Mouse (Mus musculus): Measurements from ENCODE around the gene Rbm3. TPM values are rescaled to one million over a fixed set of nuclear protein-coding genes. Genes with fewer than 3 reads are reported as not detected.

Rbm3 gene
- polyA plus RNA-seq (2015; fragmentation: Nextera tagmentation; extraction: Ambion mirVana): 501 and 572 TPM in 2 replicates

GRCm38 (mm10) chrX:8145153-8145991 is at the start of gene Rbm3:
TSS of gene Rbm3 (minus strand) at chrX:8145880.
- Histone ChIP-seq H3K27ac (peak within 1 kb of the TSS; percentile 97), H3K4me2 (peak within 1 kb of the TSS; percentile 75), H3K36me3 (peaks cover 31% of the 10 kb centered on the region), H3K9me3 (no peaks in the 10 kb centered on the region), H3K4me3 (peak within 1 kb of the TSS; percentile 59), H3K4me1 (peaks cover 8% of the 10 kb centered on the region), H3K27me3 (no peaks in the 10 kb centered on the region), H3K9ac (peak within 1 kb of the TSS; percentile 83)
- peak; percentile 91 for ATAC-seq (ENCODE audit: insufficient number of reproducible peaks, insufficient read depth, low FRiP score, low TSS enrichment, low read depth)
- WGBS: 28% methylated on average over 58 of the region's 65 CpGs

DNA sequence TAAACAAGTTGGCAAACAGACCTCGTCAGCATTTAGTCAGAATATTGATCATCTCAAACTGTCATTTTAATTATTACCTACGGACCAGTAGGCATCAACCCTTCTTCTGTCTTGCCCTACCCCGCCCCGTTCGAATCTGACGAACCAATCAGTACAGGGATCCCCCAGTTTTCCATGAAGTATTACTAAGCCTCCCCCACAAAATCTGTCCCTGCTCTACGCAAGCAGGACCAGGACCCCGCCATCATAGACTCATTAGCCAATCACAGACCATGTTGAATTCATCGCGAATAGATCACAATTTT is 47.7 kb upstream of the Rbm3 start, which contains the start of gene Ebp:
Ebp (minus strand) TSS at position 94 of the 305 bp plus-strand sequence.
- no peaks in the 10 kb centered on the region for H3K9me3 ChIP-seq
- no peaks in the 10 kb centered on the region for H3K27me3 ChIP-seq
- H3K4me1 ChIP-seq: no peaks in the 10 kb centered on the region
- WGBS: 22% methylated on average over 10 of the region's 10 CpGs
- H3K27ac ChIP-seq: peak within 1 kb of the TSS; percentile 28; the same call in 1 of the 2 replicates
- peak within 1 kb of the TSS; percentile 70 for H3K9ac ChIP-seq
- H3K4me3 ChIP-seq: peak within 1 kb of the TSS; percentile 57
- peak within 1 kb of the TSS; percentile 63 for H3K4me2 ChIP-seq
- no peak for ATAC-seq (ENCODE audit: insufficient number of reproducible peaks, insufficient read depth, low FRiP score, low TSS enrichment, low read depth)
- no peaks in the 10 kb centered on the region for H3K36me3 ChIP-seq

GRCm38 (mm10) chrX:8192640-8193418 is 47.1 kb upstream of the Rbm3 start:
- no peaks in the 10 kb centered on the region for H3K27me3 ChIP-seq

DNA sequence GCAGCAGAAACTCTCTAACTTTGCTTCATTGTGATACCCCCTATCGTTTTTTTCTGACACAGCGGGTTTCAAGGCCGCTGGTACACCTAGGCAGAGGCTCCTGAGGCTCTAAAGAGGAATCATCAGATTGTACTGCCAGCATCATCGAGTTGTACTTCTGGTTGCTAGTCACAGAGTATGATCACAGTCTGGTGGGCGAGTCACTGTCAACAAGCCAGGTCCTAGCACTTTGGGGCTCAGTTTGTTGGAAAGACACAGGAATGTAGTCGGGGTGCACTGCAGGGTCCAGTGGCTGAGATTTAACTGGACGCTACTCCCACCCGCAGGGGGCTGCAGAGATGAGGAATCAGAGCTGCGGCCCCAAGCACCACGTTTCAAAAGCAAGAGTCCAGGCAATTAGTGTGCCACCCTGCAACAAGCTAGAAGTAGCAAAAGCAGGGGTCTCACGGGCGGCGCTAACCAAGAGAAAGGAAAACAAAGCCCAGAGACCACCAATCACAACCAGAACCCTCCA is 46.5 kb upstream of the Rbm3 start:
- 22% methylated on average over 13 of the region's 13 CpGs for WGBS
- peak overlapping the region; percentile 28; the same call in 1 of the 2 replicates for H3K27ac ChIP-seq
- ATAC-seq (ENCODE audit: insufficient number of reproducible peaks, insufficient read depth, low FRiP score, low TSS enrichment, low read depth): no peak

More at GRCm38 (mm10) chrX:8192640-8193418, 47.1 kb upstream of the Rbm3 start:
- H3K9ac ChIP-seq: peak overlapping the region; percentile 70
- no peaks in the 10 kb centered on the region for H3K36me3 ChIP-seq
- no peaks in the 10 kb centered on the region for H3K4me1 ChIP-seq
- H3K4me3 ChIP-seq: peak overlapping the region; percentile 57
- 19% methylated on average over 37 of the region's 38 CpGs for WGBS
- H3K9me3 ChIP-seq: no peaks in the 10 kb centered on the region
- H3K27ac ChIP-seq: peak overlapping the region; percentile 28; the same call in 1 of the 2 replicates
- H3K4me2 ChIP-seq: peak overlapping the region; percentile 63
- peak; percentile 92 for ATAC-seq (ENCODE audit: insufficient number of reproducible peaks, insufficient read depth, low FRiP score, low TSS enrichment, low read depth)

GRCm38 (mm10) chrX:8182871-8183540 is 37.3 kb upstream of the Rbm3 start:
- no peaks in the 10 kb centered on the region for H3K27me3 ChIP-seq
- H3K4me1 ChIP-seq: no peaks in the 10 kb centered on the region
- no peak overlapping the region for H3K27ac ChIP-seq
- no peak for ATAC-seq (ENCODE audit: insufficient number of reproducible peaks, insufficient read depth, low FRiP score, low TSS enrichment, low read depth)
- no peak overlapping the region for H3K9ac ChIP-seq
- no peak overlapping the region for H3K4me3 ChIP-seq
- H3K9me3 ChIP-seq: no peaks in the 10 kb centered on the region
- 20% methylated on average over 7 of the region's 7 CpGs for WGBS
- 0 out of 2 replicates have a peak, but pooled peaks cover 4% of the 10 kb centered on the region for H3K36me3 ChIP-seq
- no peak overlapping the region for H3K4me2 ChIP-seq

More for the DNA sequence above, 46.5 kb upstream of the Rbm3 start:
- Histone ChIP-seq H3K9me3 (no peaks in the 10 kb centered on the region), H3K9ac (peak overlapping the region; percentile 70), H3K4me2 (peak overlapping the region; percentile 63), H3K36me3 (no peaks in the 10 kb centered on the region), H3K4me3 (peak overlapping the region; percentile 57), H3K27me3 (no peaks in the 10 kb centered on the region), H3K4me1 (no peaks in the 10 kb centered on the region)

DNA sequence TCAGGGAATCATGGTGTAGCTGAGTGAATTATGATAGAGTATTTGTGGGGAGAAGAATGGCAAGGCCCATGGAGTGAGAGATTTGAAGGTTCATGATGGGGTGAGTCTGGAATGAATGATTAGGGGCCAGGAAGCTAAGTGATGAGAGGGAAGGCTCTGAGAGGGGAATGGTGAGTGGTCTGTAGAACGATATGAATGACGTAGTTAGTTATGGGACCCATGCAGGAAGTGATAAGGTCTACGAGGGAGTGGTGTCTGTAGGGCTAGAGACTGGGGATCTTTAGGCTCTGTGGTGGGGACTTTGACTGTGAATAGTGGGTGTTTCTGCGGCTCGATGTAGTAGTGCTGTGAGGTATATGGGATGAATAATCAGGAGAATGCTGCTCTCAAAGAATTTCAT is 34.0 kb upstream of the Rbm3 start:
- no peaks in the 10 kb centered on the region for H3K4me1 ChIP-seq
- no peak overlapping the region for H3K4me2 ChIP-seq
- H3K27me3 ChIP-seq: no peaks in the 10 kb centered on the region
- no peak for ATAC-seq (ENCODE audit: insufficient number of reproducible peaks, insufficient read depth, low FRiP score, low TSS enrichment, low read depth)
- H3K27ac ChIP-seq: no peak overlapping the region
- H3K4me3 ChIP-seq: no peak overlapping the region
- whole genome bisulfite sequencing: 93% methylated on average over 5 of the region's 5 CpGs
- no peaks in the 10 kb centered on the region for H3K9me3 ChIP-seq
- no peak overlapping the region for H3K9ac ChIP-seq
- H3K36me3 ChIP-seq: no peaks in the 10 kb centered on the region

- 97% methylated on average over 2 of the region's 2 CpGs for WGBS
- H3K9ac ChIP-seq: no peak overlapping the region
- ATAC-seq (ENCODE audit: insufficient number of reproducible peaks, insufficient read depth, low FRiP score, low TSS enrichment, low read depth): no peak
- H3K27ac ChIP-seq: no peak overlapping the region
- H3K4me3 ChIP-seq: no peak overlapping the region
- H3K27me3 ChIP-seq: no peaks in the 10 kb centered on the region
- no peaks in the 10 kb centered on the region for H3K9me3 ChIP-seq
- no peak overlapping the region for H3K4me2 ChIP-seq
- H3K36me3 ChIP-seq: no peaks in the 10 kb centered on the region
- H3K4me1 ChIP-seq: no peaks in the 10 kb centered on the region
Measured at GRCm38 (mm10) chrX:8178871-8179270, 33.2 kb upstream of the Rbm3 start.

- WGBS: 16% methylated on average over 56 of the region's 56 CpGs
- Histone ChIP-seq H3K36me3 (no peaks in the 10 kb centered on the region), H3K27ac (no peak within 1 kb of the TSS), H3K4me1 (no peaks in the 10 kb centered on the region), H3K4me2 (peak within 1 kb of the TSS; percentile 57), H3K9ac (peak within 1 kb of the TSS; percentile 70), H3K9me3 (no peaks in the 10 kb centered on the region), H3K4me3 (peak within 1 kb of the TSS; percentile 62), H3K27me3 (no peaks in the 10 kb centered on the region)
- ATAC-seq (ENCODE audit: insufficient number of reproducible peaks, insufficient read depth, low FRiP score, low TSS enrichment, low read depth): peak; percentile 96
Measured at GRCm38 (mm10) chrX:8175504-8176385, 30.1 kb upstream of the Rbm3 start, which contains the start of gene Tbc1d25. TSS of gene Tbc1d25 (minus strand) at chrX:8176181.

DNA sequence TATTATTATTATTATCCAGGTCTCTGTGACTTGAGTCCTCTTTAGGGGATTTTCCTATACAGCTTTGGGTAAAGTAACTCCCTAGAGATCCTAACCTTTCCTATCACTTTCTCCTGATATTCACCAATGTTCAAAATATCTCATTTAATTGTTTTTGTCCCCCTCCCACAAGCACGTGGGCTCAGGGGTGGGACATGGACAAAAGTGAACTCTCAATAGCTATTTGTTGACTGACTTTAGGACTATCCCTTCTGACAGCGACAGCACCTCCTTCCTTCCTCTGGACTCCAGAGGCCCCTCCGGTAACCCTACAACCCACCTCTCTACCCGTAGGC is 29.5 kb upstream of the Rbm3 start:
- peak overlapping the region; percentile 57 for H3K4me2 ChIP-seq
- H3K4me3 ChIP-seq: peak overlapping the region; percentile 62
- no peaks in the 10 kb centered on the region for H3K27me3 ChIP-seq
- peak overlapping the region; percentile 70 for H3K9ac ChIP-seq
- no peaks in the 10 kb centered on the region for H3K4me1 ChIP-seq
- H3K27ac ChIP-seq: no peak overlapping the region
- H3K36me3 ChIP-seq: no peaks in the 10 kb centered on the region
- H3K9me3 ChIP-seq: no peaks in the 10 kb centered on the region
- ATAC-seq (ENCODE audit: insufficient number of reproducible peaks, insufficient read depth, low FRiP score, low TSS enrichment, low read depth): no peak
- WGBS: 17% methylated on average over 4 of the region's 4 CpGs

GRCm38 (mm10) chrX:8167716-8168647 is 22.3 kb upstream of the Rbm3 start:
- Histone ChIP-seq H3K4me1 (no peaks in the 10 kb centered on the region), H3K9ac (no peak overlapping the region), H3K4me3 (no peak overlapping the region), H3K9me3 (no peaks in the 10 kb centered on the region), H3K36me3 (peaks cover 7% of the 10 kb centered on the region; the same call in 1 of the 2 replicates), H3K27ac (no peak overlapping the region), H3K27me3 (no peaks in the 10 kb centered on the region), H3K4me2 (no peak overlapping the region)
- ATAC-seq (ENCODE audit: insufficient number of reproducible peaks, insufficient read depth, low FRiP score, low TSS enrichment, low read depth): no peak
- WGBS: 87% methylated on average over 10 of the region's 10 CpGs
